Mouse (Mus musculus) thymus, adult 18-20 months (tissue): ENCODE measurements around the gene Cnnm4.

Source experiments
- DNase-seq, 2 experiments: peaks; one replicate each; pipeline ENCODE4 v3.0.0; 2022; ENCODE audit warnings: mixed read lengths in 2 of 2

The Cnnm4 gene

DNA sequence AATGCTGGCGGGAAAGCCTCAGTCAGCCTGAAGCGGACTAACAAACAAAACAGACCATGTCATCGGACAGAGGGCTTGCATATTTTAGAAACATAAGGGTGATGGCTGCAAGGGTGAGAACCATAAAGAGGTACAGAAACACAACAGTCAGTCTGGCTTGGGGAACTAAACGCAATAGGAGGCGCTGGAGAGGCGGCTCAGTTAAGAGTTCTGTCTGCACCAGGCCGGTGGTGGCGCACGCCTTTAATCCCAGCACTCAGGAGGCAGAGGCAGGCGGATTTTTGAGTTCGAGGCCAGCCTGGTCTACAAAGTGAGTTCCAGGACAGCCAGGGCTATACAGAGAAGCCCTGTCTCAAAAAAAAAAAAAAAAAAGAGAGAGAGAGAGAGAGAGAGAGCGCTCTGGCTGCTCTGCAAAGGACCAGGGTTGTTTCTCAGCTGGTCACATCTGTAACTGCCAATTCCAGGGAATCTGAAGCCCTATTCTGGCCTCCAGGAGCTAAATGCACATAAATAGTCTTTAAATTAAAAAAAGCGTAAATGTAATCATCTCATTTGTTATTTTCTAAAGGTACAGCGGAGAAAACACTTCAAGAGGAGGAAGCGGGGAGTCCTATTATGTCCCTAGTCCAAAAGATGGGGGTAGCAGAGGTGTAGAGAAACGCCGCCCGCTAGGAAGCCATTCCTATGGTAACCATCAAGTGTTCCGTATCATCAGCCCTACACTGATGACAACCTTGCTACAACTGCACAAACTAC lies 74.6 kb downstream of the Cnnm4 start:
- peak in 1 of 2 experiments; percentile 38 for DNase-seq

DNA sequence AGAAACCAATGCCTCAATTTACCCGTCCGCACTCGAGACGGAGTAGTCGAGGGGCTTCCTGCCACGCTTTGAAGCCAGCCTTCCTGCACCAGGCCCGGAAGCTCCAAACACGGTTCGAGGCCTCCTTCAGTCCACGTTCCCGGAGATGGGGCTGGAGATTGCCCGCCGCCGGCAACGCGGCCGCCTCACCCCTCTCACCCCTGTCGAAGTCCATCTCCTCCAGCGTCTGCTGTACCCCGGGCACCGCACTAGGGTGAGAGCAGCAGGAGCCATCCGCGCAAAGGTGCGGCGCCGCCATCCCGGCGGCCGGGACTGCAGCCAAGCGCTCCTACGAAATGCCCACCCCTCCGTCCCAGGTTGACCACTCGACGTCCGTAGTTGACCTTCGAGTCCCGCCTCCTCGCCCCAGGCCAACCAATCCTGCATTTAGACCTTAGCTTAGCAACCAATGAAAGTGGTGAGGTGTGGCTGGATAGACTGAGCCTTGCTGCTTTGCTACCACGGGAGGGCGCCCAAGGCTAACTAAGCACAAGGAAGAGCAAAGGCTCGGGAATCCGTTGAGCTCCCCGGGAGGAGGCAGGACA lies 75.6 kb downstream of the Cnnm4 start, which contains the start of gene Ankrd39:
Ankrd39 (minus strand) TSS at position 558 of the 584 bp plus-strand sequence.
- DNase-seq: peak; percentile 96 to 97

DNA sequence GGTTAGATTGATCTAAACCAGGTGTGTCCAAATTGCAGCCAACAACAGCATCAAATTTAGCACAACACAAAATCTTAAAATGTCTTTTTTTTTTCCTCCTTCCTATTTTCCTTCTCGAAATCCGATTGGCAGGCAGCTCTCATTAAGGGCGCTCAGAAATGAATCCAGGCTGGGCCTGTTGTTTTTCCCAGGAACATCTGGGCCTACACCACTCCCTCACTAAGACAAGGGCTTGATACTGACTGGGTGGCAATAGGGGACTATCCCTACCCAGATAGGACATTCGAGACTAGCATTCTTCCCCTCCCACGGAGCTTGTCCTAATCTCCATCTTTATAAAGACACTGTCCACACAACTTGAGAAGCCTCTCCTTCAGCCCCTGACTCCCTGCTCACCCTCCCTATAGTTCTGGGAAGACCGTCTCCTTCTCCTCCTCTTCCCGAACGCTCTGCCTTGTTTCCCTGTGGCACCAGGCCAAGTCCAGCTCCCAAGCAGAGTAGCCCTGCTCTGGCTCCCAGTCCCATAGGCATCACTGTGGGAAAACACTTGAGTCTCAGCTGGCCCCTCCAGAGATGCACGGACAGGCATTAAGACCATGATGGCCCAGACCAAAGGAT lies 76.7 kb downstream of the Cnnm4 start:
- no peak for DNase-seq

DNA sequence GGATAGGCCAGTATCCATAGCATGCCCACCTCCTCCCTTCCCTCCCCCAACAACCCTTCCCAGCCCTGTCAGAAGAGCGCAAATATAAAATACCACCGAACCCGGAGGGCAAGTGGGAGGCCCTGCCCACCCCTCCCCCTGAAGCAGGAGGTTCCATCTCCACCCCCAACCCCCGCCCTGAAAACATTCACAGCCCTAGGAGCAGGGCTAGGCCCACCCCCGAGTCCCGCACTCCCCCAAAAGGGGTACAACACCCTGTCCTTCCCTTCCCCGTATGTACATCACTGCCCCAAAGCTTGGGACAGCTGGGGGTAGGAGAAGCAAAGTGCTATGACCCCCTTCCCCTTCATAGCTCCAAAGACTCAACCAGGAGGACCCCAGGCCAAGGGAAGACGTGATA lies 77.4 kb downstream of the Cnnm4 start:
- no peak for DNase-seq

DNA sequence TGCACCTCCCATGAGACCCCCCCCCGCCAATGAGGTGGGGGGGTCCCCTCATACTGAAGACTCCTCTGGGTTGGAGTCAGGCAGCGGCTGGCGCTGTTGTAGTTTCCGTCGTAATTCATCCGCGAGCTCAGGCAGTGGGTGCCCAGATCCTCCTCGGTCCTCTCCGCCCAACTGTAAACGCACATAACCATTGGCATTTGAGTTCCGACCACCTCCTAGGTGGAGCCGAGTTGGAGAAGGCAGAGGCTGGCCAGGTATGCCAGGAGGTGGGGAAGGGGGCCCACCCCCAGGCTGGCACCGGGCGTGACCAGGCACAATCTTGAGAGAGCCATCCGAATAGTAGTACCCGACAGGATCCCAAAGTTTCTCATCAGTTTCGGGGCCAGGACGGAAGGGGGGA lies 78.1 kb downstream of the Cnnm4 start:
- no peak for DNase-seq

DNA sequence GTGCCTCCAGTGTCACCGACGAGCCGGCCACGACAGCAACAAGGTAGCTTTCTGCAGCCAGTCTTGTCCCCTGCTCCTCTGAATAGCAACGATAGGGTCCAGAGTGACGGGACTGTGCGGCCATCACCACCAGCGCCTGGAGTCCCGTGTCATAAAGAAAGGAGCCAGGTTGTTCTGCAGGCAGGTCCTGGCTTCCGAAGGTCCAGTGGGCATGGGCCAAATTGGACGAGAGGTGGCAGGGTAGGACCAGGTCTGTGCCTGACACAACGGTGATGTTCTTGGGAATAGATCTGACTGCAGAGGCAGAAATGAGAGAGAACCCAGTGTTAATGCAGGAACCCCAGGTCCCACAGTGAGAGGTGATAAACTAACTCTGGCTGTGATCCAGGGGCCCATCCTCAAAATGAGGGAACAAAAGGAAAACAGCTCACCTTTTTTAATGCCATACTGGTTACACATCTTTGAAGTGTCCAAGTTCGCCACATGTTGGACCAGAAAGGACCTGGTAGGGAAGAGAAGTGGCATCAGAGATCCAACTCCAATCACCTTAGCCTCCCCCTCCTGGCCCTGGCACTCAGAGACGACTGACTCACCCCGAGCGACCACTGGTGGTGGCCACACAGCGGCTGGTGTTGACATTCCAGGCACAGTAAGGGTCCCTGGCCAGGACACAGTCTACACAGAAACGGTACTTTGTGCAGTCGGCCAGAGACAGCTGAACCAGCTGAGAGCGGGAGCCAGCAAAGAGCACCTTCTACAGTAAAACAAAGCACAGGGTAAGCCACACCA lies 78.8 kb downstream of the Cnnm4 start:
- DNase-seq: no peak

DNA sequence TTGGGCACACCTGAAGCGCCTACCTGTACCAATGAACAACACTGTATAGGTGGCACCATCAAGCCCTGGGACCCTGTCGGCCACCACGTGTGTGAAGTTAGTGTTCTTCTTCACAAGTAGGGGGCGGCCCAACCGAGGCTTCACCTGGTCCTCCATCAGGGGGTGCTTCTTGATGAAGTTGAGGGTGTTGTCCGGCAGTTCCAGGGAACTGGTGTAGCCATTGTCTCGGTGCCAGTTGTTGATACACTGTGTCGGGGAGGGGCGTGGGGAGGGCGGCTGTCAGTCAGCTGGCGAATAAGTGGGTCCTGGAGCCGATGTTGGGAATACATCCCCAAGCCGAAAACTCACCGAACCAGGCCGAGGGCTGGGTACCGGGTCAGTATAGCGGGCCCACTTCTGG lies 80.5 kb downstream of the Cnnm4 start:
- no peak for DNase-seq

DNA sequence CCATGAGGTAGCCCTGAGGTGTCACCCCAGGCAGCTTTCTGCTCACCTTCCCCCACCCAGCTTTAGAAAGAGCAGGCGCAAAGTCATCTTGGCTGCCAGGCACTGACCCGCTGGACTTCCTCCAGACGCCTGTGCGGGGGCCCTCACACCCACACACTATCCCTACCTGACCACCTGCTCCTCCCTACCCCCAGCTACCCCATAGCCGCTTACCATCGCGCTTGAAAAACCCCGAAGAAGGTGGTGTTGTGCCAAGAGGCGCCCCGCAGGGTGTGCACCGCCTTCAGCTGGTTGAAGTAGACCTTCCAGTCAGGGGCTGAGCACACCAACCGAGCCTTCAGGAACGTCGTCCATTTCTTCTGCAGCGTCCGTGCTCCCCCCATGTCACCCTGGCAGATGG lies 81.1 kb downstream of the Cnnm4 start:
- no peak for DNase-seq

DNA sequence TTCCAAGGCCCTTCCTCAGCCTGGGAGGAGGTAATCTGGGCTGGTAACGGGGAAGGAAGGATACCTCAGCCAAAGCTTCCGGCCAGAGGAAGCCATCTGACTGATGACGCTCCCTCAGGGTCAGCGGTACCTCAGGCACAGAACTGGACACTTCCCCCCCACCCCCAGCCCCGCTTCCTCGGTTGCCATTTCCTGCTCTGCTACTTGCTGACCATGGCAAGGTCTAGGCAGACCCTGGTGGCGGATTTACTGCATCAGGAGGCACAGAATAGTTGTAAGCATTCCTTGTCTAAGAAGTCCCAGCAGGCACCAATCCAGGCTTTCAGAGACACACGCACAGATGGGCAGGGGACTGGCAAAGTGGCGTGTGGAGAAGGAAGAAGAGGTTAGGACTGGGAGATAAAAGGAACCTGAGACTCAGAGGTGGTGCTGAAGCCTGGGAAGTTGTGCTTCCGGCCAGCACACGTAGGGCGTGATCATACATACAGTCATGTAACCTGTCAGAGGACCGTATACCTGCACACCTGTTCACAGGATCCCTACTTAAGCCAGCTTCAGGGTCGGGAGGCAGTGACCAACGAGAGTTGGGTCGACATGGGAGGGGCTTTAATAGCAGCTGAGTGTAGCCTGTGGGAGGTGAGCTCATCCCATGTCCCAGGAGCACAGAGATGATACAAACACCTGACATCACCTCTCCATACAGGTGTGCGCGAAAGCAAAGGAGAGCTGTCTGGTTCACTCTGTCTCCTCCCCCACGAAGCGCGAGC lies 83.4 kb downstream of the Cnnm4 start:
- DNase-seq: no peak

DNA sequence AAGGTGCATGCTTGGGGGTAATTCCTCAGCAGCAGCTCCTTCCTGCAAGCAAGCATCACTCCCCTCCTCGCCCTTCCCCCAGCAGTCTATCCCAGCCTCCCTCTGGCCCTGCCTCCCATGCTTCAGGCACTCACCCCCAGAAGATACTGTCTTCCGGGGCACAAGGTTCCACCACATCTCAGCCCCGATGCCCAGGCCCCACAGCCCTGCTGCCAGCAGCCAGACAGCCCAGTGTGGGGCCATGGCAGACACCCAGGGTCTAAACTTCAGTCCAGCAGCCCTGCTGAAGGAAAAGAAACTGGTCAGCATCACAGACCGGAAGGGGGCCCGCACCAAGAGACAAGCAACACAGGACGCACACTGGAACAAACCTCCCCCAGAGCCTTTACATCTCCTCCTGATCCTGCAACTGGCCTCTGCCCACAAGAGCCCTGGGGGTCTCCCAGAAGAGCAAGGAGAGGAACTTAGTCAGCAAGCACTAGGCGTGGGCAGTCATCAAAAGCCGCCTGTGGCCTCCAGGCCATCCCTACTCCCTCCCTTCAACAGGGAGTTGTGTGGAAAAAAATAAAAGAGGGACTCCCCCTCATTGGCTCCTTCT lies 84.5 kb downstream of the Cnnm4 start:
- DNase-seq: no peak

DNA sequence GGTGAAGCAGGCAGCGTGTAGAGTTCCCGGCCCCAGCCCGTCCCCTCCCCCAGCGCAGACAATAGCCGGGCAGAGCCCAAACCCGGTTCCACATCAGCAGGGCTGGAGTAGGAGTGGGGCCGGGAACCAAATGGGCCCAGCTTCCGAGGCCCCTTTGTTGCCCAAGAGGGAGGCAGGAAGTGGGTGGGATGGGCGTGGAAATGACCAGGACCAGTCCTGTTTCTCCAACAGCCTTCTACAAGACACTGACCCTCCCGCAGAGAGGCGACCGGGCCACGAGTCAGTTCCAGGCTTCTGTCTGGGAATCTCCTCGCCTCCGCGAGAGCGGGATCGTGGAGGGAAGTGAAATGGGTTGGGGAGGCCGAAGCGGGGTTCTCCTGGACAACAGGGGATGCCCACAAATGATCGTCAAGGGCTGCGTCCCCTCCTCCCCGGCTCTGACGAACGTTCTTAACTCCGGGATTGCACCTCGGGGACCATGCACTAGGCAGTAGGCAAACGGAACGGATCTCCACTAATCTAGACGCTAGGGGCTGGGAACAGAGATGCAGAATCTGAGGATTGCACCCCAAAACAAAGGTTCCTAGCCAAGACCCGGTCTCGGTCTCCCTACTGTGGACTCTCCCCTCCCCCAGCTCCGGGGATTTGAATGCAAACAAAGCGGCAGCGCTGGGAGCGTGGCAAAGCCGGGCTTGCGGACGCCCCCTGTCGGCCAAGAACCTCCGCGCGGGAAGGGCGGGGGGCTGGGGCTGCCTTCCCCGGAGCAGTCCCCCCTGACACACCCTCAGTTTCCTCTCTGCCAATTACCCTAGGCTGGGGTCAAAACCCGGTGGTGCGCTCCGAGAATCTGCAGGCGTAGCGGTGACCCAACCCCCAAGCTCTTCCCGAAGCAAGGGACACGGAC lies 85.4 kb downstream of the Cnnm4 start:
- peak; percentile 76 to 78 for DNase-seq

DNA sequence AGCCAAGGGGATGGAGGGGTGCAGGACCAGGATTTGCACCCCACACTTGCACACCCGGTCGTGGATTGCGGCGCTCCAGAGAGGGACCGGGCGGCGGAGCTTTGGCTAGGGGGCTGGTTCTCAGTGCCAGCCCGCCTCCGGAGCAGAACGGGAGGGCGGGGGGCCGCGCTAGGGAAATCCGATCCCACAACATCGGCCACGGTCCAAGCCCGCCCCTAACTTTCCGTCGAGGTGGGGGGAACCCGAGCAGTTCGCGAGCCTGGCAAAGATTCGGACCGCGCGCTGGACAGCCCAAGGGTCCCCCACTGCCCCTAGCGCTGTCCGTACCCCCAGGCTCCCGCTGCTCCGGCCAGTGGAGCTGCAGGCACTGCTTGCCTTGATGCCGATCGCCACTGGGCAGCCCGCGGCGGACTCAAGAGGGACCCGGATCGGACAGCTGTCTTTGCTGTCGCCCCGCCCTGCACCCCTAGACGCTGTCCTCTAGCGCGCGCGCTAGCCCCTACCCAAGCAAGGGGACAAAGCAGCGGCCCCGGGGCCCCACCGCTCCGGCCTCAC lies 86.1 kb downstream of the Cnnm4 start:
- DNase-seq: peak in 1 of 2 experiments; percentile 34
